Mouse (Mus musculus) G1E (cell line): ENCODE data around the gene Ap2s1.

Experiments used
- CTCF ChIP-seq: IDR thresholded peaks from 2 replicates; pipeline ENCODE4 v1.5.1; 2012; ENCODE audit warnings: low read depth, low read length, inconsistent platforms, mixed read lengths
- GATA1 ChIP-seq: IDR thresholded peaks from 2 replicates; pipeline ENCODE4 v1.6.1; 2012; ENCODE audit warnings: borderline replicate concordance, low read length, inconsistent platforms, mixed read lengths
- POLR2AphosphoS5 ChIP-seq: IDR thresholded peaks from 2 replicates; pipeline ENCODE4 v1.6.1; 2012; ENCODE audit warnings: low read depth, low read length, inconsistent platforms; ENCODE audit not compliant: insufficient replicate concordance

DNA sequence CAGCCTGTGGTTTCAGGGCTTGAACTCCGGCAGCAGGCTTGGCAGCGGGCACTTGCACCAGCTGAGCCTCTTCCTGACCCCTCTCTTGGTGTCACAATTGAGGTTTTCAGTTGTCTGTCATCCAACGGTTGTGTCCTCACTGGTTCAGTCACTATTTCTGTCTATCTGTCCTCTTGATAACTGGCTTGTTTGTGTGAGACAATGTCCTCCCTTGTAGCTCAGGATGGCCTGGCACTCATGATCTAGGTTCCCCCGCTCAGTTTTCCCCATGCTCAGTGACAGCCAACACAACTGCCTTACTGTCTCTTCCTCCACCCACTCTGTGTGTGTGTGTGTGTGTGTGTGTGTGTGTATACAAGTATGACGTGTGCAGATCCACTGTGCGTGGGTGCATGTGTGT is 9.4 kb downstream of the Ap2s1 start:
- TF ChIP-seq GATA1 (no peak), POLR2AphosphoS5 (no peak), CTCF (no peak)
